Mouse (Mus musculus) urinary bladder, adult 18-20 months (tissue): ENCODE measurements around the gene Rhobtb1.

ENCODE experiments used
- DNase-seq, 2 experiments: peaks; one replicate each; pipeline ENCODE4 v3.0.0; 2022; ENCODE audit warnings: low spot score in 2 of 2, mixed read lengths in 2 of 2

Rhobtb1 gene

DNA sequence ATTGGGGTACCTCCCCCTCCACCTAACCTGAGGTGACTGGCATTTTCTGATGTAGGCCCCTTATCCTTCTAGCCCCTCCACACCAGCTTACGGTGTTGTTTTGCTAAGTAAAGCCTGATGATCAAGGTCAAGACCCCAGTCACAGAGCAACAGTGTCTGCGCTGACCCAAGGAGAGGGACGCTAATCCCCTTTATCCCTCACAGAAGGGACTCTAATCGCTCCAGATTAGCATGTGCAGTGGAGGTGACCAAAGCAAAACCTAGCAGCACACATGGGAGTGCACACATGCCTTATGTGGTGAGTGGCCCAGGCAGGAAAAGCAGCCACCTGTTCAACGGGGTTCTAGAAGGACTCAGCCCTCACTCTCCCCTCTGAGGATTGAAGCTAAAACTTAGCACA is 123.0 kb downstream of the Rhobtb1 start:
- DNase-seq, result no peak

- no peak for DNase-seq
These were observed 123.5 kb downstream of the Rhobtb1 start for GRCm38 (mm10) chr10:69274705-69275104.

- DNase-seq, result no peak
These were observed 124.9 kb downstream of the Rhobtb1 start for GRCm38 (mm10) chr10:69275811-69276775.

DNA sequence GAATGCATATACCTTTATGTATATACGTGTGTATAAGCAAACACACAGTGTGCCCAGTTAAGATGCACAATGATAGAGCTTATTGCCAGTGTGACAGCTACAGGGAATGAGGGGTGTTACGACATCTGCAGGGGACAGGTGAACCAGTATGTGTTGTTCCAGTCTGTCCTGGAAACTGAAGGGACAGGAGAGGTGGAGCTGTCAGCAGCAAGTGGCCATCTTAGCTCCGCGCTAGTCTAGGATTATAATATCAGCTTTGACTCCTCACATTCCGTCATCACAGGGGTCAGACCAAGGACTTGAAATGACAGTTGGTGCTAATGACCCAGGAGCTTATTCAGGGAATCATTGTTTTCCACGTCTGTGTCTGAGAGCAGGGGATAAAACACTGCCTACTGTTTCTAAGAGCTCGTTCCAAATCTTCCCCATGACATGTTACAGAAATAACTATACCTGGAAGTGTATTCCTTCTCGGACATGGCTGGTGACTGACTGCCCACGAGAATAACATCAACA is 125.7 kb downstream of the Rhobtb1 start:
- DNase-seq, result no peak

DNA sequence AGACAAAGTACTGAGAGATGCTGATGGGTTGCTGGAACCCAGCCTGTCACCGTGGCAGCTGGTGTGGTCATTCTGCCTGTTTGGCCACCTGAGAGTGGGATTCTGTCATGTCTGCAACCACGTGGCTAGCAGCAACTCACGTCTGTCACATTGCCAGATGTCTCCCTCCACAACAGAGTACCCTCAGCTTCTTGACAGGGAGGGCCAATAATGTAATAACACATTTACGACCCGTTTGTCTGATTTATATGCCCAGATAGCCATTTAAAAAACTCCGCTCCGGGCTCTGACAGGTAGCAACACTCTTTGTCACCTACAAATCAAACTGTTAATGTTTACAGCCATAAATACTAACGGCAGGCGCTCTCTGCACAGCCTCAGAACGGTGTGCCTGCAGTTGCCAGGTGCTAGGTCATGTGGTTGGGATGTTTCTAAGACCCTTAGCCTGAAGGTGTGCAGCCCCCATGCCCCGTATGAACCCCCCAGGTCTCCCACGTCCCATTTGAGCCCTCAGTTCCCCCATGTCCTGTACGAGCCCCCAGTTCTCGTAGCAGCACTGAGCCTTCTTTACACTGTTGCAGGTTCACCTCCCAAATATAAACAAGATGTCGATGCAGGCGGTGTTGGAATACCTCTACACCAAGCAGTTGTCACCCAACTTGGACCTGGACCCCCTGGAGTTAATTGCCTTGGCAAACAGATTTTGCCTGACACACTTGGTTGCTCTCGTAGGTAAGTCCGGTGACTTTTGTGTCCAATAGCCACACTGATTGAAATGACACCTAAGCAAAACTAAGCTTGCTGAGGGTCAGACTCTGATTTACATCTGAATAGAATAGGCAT is 127.8 kb downstream of the Rhobtb1 start:
- DNase-seq, result no peak

DNA sequence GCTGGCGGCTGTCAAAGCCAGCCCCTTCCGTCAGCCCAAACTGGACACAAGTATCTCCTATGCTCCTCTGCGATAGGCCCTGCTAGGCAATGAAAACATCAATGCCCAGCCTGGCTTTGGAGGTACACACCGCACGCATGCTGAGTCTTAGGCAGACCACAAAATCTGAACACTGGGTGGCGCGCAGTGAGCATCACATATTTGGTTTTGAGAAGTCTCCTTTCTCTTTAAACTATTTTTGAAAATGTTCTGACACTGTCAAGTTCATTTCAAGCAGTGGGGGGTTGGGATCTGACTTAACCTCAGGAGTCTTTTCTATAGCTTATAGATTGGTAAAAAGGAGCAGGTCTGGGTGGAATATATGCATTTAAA is 128.4 kb downstream of the Rhobtb1 start:
- no peak for DNase-seq

DNA sequence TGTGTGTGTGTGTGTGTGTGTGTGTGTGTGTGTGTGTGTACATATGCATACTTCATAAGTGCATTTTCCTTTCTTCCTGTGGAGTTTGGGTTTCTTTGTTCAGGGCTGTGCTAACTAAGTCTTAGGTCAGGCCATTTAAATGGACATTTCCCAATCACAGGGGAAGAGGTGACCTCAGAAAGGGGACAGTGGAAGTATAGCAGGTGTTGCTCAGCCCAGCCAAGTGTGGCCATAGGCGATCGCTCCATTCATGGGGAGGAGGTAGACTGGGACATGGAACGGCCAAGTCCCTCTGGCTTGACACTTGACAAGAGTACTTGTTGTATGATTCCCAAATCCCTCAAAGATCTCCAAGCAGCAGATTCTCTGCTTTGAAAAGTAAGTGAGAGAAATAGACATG is 135.7 kb downstream of the Rhobtb1 start:
- DNase-seq, result no peak

GRCm38 (mm10) chr10:69288086-69288485 is 136.9 kb downstream of the Rhobtb1 start:
- DNase-seq, result no peak

GRCm38 (mm10) chr10:69288720-69289119 is 137.5 kb downstream of the Rhobtb1 start:
- no peak for DNase-seq

GRCm38 (mm10) chr10:69290736-69291135 is 139.5 kb downstream of the Rhobtb1 start:
- DNase-seq, result no peak

DNA sequence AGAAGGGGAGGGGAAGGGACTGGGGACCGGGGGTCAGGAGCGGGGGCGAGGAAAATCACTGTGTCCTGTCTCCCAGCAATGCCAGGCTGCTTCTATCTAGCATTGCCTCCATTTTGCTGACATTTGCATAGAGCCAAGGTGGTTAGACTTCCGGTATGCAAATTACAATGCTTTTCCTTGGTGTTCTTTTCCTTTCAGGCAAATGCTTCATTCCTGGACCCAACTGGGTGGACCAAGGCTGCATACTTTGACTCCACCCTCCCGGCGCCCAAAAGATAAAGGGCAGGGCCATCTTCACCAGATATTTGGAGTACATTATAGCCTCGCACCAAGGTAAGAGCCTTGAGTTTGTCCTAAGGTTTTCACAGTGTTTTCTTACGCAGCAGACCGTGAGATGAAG is 144.7 kb downstream of the Rhobtb1 start:
- DNase-seq, result no peak

GRCm38 (mm10) chr10:69299985-69300384 is 148.8 kb downstream of the Rhobtb1 start:
- no peak for DNase-seq

DNA sequence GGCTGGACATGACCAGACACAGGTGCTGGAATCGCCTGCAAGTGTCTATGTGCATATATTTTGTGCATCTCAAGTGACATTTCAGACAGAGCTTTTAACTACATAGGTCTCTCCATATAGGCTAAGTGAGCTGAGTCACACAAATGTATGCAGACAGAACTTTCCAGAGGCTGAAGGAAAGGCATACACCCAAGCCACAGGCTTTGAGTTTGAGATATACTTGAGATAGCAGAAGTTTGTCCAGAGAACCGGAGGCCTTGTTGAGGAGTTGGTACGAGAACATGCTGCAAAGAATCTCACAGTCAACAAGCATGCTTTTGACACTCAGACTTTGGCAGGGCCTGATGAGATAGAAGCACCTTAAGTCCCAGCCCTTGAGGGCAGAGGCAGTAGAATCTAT is 151.4 kb downstream of the Rhobtb1 start:
- no peak for DNase-seq

DNA sequence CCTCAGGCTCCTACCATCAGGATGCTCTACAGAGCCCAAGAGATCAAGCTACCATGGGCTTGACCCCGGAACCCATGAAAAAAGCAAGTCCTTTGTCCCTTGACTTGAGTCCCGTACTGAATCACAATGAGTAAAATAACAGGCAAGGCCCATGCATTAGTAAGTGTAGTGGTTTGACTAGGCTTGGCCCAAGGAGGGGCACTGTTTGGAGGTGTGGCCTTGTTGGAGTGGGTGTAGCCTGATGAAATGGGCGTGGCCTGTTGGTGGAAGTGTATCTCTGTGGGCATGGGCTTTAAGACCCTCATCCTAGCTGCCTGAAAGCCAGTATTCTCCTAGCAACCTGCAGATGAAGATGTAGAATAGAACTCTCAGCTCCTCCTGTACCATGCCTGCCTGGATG is 153.6 kb downstream of the Rhobtb1 start:
- no peak for DNase-seq

DNA sequence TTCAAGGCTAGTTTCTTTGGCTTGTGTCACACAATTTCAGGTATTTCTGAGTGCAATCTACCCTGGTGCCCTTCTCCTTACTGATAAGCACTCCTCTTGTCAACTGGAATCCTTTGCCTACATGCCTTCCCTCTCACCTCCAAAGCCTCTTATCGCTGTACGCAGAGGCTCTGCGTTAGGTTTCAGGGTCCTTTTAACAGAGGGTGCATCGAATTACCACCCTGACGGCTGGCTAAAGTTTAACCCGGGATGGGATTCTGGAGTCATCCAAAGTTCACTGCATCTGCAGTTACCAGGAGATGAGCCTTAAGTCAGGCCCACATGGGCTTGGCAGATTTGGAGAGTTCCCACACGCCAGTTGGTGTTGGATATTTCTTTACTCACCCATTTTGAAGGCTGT is 154.4 kb downstream of the Rhobtb1 start:
- no peak for DNase-seq

DNA sequence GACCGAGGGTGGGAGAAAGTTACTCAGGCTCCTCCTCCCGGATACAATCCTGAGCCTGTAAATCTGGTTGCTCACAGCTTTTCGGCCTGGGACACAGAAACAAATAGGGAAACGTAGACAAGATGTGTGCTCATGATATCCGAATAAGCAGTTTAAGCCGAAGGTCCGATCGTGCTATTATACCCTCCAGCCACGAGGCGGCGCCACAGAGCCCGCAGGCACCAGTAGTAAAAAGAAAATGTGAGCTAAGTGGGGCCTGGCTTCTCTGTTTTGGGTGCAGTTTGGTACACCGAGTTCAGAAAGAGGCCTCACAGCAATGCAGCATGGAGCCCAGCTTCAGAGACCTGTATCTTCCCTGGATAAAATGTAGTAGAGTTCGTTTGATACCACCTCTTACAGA is 155.0 kb downstream of the Rhobtb1 start:
- peak; percentile 39 to 48 for DNase-seq

DNA sequence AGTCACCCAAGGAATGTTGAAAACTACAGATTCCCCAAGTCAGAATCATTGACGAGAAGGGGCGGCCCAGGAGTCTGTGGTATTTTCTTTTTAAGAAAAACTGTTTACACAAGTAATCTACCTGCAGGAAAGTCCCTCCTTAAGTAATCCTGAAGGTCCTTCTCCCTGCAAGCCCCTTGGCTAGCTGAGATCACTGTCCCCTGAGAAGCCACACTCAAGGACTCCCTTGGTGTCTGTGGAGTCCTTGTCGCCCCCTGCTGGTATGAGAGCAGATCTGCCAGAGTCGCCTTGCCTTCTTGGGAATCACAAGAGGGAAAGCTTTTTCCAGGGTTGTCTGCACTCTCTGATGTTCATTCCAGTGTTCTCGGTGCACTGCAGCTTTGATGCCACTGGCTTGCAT is 155.8 kb downstream of the Rhobtb1 start:
- DNase-seq, result peak; percentile 34 to 53

- DNase-seq, result no peak
These were observed 157.9 kb downstream of the Rhobtb1 start for GRCm38 (mm10) chr10:69309109-69309508.

GRCm38 (mm10) chr10:69311867-69312266 is 160.6 kb downstream of the Rhobtb1 start:
- no peak for DNase-seq

GRCm38 (mm10) chr10:69313944-69314343 is 162.7 kb downstream of the Rhobtb1 start:
- DNase-seq, result no peak

GRCm38 (mm10) chr10:69318514-69318913 is 167.3 kb downstream of the Rhobtb1 start:
- no peak for DNase-seq
